Mouse (Mus musculus): ENCODE results near the gene Lmna. TPM values are rescaled to one million over a fixed set of nuclear protein-coding genes. Genes with fewer than 3 reads are reported as not detected.
A peak's percentile ranks its signal among the peaks of the same experiment; 100 is the strongest.

Gene Lmna
- polyA plus RNA-seq, 1 experiment from 2014 or later = 121 TPM

- no peaks in the 10 kb centered on the region for H3K9me3 ChIP-seq
- H3K27ac ChIP-seq = no peak overlapping the region
- no peak overlapping the region for H3K9ac ChIP-seq
- no peak overlapping the region for H3K4me3 ChIP-seq
- ATAC-seq (ENCODE audit: borderline replicate concordance, extremely low read depth, low FRiP score, low TSS enrichment) = no peak
- H3K4me2 ChIP-seq = peak overlapping the region; percentile 24; the same call in 1 of the 2 replicates
- H3K36me3 ChIP-seq = no peaks in the 10 kb centered on the region
- H3K4me1 ChIP-seq = peaks cover 20% of the 10 kb centered on the region
- WGBS = 3% methylated on average over 14 of the region's 14 CpGs
- peaks cover 16% of the 10 kb centered on the region for H3K27me3 ChIP-seq
Observed at GRCm38 (mm10) chr3:88458778-88459219, 51.0 kb downstream of the Lmna start.

- Histone ChIP-seq H3K9ac (no peak overlapping the region), H3K4me2 (no peak overlapping the region), H3K9me3 (no peaks in the 10 kb centered on the region), H3K36me3 (no peaks in the 10 kb centered on the region), H3K27ac (no peak overlapping the region), H3K4me1 (peaks cover 20% of the 10 kb centered on the region), H3K27me3 (peaks cover 16% of the 10 kb centered on the region), H3K4me3 (no peak overlapping the region)
- no peak for ATAC-seq (ENCODE audit: borderline replicate concordance, extremely low read depth, low FRiP score, low TSS enrichment)
- WGBS = 52% methylated on average over 7 of the region's 7 CpGs
Observed at GRCm38 (mm10) chr3:88456746-88457532, 52.8 kb downstream of the Lmna start.

- H3K4me2 ChIP-seq = no peak overlapping the region
- no peaks in the 10 kb centered on the region for H3K36me3 ChIP-seq
- no peaks in the 10 kb centered on the region for H3K9me3 ChIP-seq
- H3K4me1 ChIP-seq = peaks cover 16% of the 10 kb centered on the region
- H3K27me3 ChIP-seq = peaks cover 16% of the 10 kb centered on the region
- ATAC-seq (ENCODE audit: borderline replicate concordance, extremely low read depth, low FRiP score, low TSS enrichment) = no peak
- WGBS = 75% methylated on average over 8 of the region's 8 CpGs
- no peak overlapping the region for H3K9ac ChIP-seq
- no peak overlapping the region for H3K27ac ChIP-seq
- no peak overlapping the region for H3K4me3 ChIP-seq
Observed at GRCm38 (mm10) chr3:88456313-88456712, 53.4 kb downstream of the Lmna start.

DNA sequence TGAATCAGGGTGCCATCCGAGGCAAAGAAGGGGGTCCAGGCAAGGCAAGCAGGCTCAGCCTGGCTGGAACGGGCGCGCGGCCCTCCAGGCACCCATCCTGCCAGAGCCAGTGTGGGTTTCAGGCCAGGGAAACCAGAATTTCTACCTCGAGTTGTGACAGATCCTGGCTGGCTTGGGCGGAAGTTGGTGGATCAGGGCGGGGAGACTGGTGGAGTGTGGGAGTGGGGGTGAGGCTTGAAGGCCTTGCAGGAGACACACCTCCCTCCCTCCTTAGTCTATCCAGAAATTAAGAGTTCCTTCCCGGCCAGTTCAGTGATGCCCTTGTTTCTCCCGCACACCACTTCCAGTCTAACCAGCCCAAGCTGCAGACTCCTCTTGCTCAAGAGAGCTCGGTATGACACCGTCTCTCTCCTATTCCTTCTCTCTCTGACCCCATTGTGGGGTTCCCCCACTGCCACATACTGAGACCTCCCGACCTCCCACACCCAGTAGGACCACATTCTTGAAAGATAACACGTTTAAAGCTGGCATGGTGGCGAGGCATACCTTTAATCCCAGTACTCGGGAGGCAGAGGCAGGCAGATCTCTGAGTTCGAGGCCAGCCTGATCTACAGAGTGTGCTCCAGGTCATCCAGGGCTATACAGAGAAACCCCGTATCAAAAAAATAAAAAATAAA, 54.0 kb downstream of the Lmna start:
- no peaks in the 10 kb centered on the region for H3K9me3 ChIP-seq
- 64% methylated on average over 18 of the region's 18 CpGs for WGBS
- peaks cover 10% of the 10 kb centered on the region for H3K4me1 ChIP-seq
- H3K4me3 ChIP-seq = no peak overlapping the region
- no peak overlapping the region for H3K9ac ChIP-seq
- peak overlapping the region; percentile 42; the same call in 1 of the 2 replicates for H3K27ac ChIP-seq
- no peak overlapping the region for H3K4me2 ChIP-seq
- peaks cover 14% of the 10 kb centered on the region for H3K27me3 ChIP-seq
- no peaks in the 10 kb centered on the region for H3K36me3 ChIP-seq
- ATAC-seq (ENCODE audit: borderline replicate concordance, extremely low read depth, low FRiP score, low TSS enrichment) = no peak

DNA sequence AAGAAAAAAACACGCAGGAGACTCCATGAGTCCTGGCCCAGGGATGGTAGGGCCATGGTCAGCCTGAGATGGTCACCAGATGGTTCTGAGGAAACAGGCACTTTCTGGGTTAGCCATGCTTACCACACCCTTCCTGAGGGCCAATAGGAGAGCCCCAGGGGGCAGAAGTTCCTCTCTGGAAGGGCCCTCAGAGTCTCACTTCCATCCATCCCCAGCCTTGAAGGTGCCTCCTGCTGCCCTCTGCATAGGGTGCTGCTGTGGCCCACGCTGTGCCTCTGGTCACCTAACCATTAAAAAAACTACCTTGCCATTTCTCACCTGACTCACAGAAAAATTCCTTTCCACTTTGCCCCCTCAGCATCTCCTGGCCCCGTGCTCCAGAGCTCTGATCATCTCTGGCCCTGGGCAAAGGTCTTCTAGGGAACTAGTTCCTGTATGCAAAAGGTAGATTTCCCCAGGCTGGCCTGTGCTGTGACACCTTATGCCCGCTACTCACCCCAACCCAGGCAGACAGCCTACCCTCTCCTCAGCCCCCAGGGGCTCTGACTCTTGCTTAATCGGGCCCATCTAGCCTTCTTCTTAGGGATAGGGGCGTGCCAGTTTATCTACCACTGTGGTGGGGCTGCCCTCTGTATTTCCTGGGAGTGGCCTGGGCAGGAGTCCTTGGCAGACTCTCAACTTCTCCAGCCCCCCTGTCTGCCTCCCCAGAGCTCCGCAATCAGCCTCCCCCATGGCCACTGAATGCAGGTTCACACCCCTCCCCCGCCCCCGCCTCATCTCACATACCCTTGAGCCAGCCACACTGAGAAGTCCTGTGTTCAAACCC, 54.8 kb downstream of the Lmna start:
- peaks cover 9% of the 10 kb centered on the region for H3K4me1 ChIP-seq
- no peak overlapping the region for H3K4me3 ChIP-seq
- no peak overlapping the region for H3K9ac ChIP-seq
- peak overlapping the region; percentile 42; the same call in 1 of the 2 replicates for H3K27ac ChIP-seq
- H3K4me2 ChIP-seq = no peak overlapping the region
- no peak for ATAC-seq (ENCODE audit: borderline replicate concordance, extremely low read depth, low FRiP score, low TSS enrichment)
- no peaks in the 10 kb centered on the region for H3K36me3 ChIP-seq
- H3K27me3 ChIP-seq = peaks cover 7% of the 10 kb centered on the region
- H3K9me3 ChIP-seq = no peaks in the 10 kb centered on the region
- 43% methylated on average over 9 of the region's 9 CpGs for WGBS

DNA sequence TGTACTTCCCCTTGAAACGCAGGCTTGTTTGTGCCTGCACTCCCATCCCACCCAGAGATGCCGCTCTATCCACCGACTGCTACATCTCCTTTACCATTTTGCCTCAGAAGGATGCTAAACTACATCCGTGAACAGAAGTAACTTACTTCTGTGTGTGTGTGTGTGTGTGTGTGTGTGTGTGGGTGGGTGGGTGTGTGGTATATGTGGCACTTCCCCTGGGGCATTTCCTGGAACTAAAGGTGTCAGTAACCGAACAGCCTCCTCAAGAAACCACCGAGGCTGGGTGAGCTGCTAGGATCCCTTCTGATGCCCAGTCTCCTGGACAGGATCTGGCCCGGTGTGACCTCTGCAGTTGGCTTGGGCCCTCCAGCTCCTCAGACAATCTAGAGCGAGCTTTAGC, 55.8 kb downstream of the Lmna start:
- Histone ChIP-seq H3K4me1 (peaks cover 14% of the 10 kb centered on the region), H3K36me3 (no peaks in the 10 kb centered on the region), H3K9ac (no peak overlapping the region), H3K4me2 (no peak overlapping the region), H3K27me3 (peaks cover 4% of the 10 kb centered on the region), H3K27ac (no peak overlapping the region), H3K4me3 (no peak overlapping the region), H3K9me3 (no peaks in the 10 kb centered on the region)
- no peak for ATAC-seq (ENCODE audit: borderline replicate concordance, extremely low read depth, low FRiP score, low TSS enrichment)
- WGBS = 68% methylated on average over 8 of the region's 8 CpGs

DNA sequence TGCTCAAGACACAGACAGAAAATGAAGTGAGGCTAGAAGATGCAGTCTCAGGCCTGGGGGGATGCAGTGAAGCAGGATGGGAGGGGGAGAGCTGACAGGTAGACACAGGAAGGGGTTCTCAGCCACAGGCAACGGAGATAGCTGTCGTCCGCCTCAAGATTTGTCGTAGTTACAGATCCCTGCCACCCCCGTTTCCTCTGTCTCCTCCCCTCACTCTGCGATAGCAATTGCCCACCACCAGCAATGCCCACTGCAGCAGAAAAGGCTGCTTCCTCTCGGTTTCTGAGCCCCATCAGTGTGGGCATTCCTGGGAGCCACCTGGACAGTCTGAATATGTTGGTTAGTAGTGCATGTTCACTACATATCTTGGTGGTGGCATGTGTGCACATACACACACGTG, 56.4 kb downstream of the Lmna start:
- no peaks in the 10 kb centered on the region; the same call in 1 of the 2 replicates for H3K27me3 ChIP-seq
- no peak for ATAC-seq (ENCODE audit: borderline replicate concordance, extremely low read depth, low FRiP score, low TSS enrichment)
- no peaks in the 10 kb centered on the region for H3K36me3 ChIP-seq
- H3K4me1 ChIP-seq = peaks cover 11% of the 10 kb centered on the region
- H3K9ac ChIP-seq = no peak overlapping the region
- no peak overlapping the region for H3K4me2 ChIP-seq
- H3K9me3 ChIP-seq = no peaks in the 10 kb centered on the region
- WGBS = 36% methylated on average over 8 of the region's 8 CpGs
- H3K4me3 ChIP-seq = no peak overlapping the region
- no peak overlapping the region for H3K27ac ChIP-seq

- no peaks in the 10 kb centered on the region for H3K36me3 ChIP-seq
- no peak overlapping the region for H3K4me2 ChIP-seq
- no peak overlapping the region for H3K9ac ChIP-seq
- ATAC-seq (ENCODE audit: borderline replicate concordance, extremely low read depth, low FRiP score, low TSS enrichment) = no peak
- H3K27ac ChIP-seq = no peak overlapping the region
- H3K4me1 ChIP-seq = peaks cover 11% of the 10 kb centered on the region
- WGBS = 66% methylated on average over 6 of the region's 6 CpGs
- no peaks in the 10 kb centered on the region for H3K9me3 ChIP-seq
- H3K27me3 ChIP-seq = no peaks in the 10 kb centered on the region; the same call in 1 of the 2 replicates
- H3K4me3 ChIP-seq = no peak overlapping the region
Observed at GRCm38 (mm10) chr3:88452716-88453115, 57.0 kb downstream of the Lmna start.

DNA sequence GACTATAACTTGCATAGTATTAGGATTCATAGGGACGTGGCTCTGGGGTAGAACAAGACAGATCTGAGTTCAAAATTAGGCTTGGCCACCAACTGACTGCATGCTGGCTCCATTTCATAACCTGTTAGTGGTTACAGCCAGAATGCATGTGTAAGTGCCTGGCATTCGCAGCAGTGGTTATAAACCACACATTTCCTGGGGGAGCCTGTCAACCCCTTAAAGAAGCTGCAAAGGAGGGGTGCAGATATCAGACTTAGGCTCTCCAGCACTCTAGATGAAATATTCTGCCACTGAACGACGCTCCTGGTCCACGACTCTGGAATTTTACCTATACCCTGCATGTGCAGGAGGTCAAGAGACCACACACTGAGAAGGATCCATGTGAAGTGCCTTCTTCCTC, 57.5 kb downstream of the Lmna start:
- no peak overlapping the region for H3K27ac ChIP-seq
- no peak overlapping the region for H3K4me2 ChIP-seq
- no peak for ATAC-seq (ENCODE audit: borderline replicate concordance, extremely low read depth, low FRiP score, low TSS enrichment)
- H3K4me1 ChIP-seq = peaks cover 11% of the 10 kb centered on the region
- no peaks in the 10 kb centered on the region; the same call in 1 of the 2 replicates for H3K27me3 ChIP-seq
- H3K9me3 ChIP-seq = no peaks in the 10 kb centered on the region
- WGBS = 48% methylated on average over 5 of the region's 5 CpGs
- no peaks in the 10 kb centered on the region for H3K36me3 ChIP-seq
- H3K9ac ChIP-seq = no peak overlapping the region
- H3K4me3 ChIP-seq = no peak overlapping the region

DNA sequence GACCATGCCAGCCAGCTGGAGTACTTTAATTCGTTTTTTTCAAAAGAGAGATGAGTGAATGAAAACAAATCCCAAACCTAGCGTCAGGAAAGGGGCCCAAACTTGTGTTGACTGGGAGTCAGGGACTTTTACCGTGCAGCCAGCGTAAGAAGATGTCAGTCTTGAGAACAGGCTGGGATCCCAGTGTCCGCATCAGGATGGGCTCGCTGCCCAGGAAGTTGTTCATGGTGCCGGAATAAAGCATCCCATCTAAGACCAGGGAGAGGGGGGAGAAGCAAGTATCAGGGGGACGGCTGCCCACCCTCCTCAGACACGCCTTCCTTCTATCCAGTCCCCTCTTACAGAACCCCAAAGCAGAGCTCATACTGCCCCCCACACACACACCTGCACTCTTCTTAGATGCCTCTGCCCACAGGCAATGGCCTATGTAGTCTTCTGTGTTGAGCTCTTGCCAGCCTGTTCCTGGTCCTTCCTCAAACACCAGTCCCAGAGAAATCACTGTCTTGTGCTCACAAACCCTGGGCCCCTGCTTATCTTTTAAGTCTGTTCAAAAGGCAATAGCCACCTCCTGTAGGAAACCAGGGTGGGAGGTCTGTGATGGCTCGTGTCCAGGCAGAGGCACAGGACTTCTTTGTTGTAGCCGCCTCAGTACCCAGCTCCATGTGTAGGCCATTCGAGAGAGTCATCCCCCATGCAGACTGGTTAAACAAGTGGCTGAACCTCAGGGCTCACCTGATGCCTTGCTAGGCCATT, 59.2 kb downstream of the Lmna start:
- ATAC-seq (ENCODE audit: borderline replicate concordance, extremely low read depth, low FRiP score, low TSS enrichment) = no peak
- Histone ChIP-seq H3K4me3 (no peak overlapping the region), H3K9me3 (no peaks in the 10 kb centered on the region), H3K27me3 (no peaks in the 10 kb centered on the region; the same call in 1 of the 2 replicates), H3K9ac (no peak overlapping the region), H3K36me3 (no peaks in the 10 kb centered on the region), H3K27ac (no peak overlapping the region), H3K4me2 (no peak overlapping the region), H3K4me1 (peaks cover 14% of the 10 kb centered on the region)
- 56% methylated on average over 12 of the region's 12 CpGs for WGBS

DNA sequence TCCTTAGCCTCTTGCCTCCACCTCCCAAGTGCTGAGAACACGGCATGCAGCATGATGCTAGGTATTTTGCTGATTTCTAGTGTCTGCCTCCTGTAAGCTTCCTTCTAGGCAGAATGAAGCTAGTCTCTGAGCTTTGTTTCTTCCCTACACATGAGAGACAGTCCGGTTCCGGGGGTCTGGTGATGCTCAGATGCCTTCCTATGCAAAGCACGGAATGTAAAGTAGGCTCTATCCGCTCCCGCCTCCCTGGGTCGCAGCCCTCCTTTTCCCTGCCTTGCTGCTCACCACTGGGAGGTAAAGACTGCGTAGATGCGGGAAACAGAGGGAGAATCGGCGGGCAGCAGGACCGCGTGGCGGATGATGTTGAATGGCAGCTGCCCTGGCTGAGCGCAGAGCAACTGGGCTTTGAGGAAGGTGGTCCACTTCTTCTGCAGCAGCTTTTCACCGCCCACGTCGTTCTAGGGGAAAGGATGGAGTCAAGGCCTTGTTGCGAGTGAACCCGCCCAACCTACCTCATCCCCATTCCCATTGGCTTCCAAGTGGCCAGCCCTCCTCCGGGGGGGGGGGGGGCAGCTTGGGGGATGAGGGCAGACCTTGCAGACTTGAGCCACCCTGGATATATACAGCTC, 60.2 kb downstream of the Lmna start:
- no peaks in the 10 kb centered on the region; the same call in 1 of the 2 replicates for H3K27me3 ChIP-seq
- H3K9me3 ChIP-seq = no peaks in the 10 kb centered on the region
- peaks cover 8% of the 10 kb centered on the region; the same call in 1 of the 2 replicates for H3K4me1 ChIP-seq
- WGBS = 7% methylated on average over 21 of the region's 21 CpGs
- H3K27ac ChIP-seq = no peak overlapping the region
- peak; percentile 45; the same call in 1 of the 2 replicates for ATAC-seq (ENCODE audit: borderline replicate concordance, extremely low read depth, low FRiP score, low TSS enrichment)
- H3K36me3 ChIP-seq = no peaks in the 10 kb centered on the region
- H3K9ac ChIP-seq = 0 out of 2 replicates have a peak overlapping the region, but pooled peaks have one; percentile 4
- peak overlapping the region; percentile 27 for H3K4me3 ChIP-seq
- H3K4me2 ChIP-seq = peak overlapping the region; percentile 54

Measured in lung, embryonic 15.5 days (tissue).